Mouse (Mus musculus) liver, adult 2 months (tissue): ENCODE measurements around the gene Usp2. TPM values are rescaled to one million over a fixed set of nuclear protein-coding genes. Genes with fewer than 3 reads are reported as not detected.

Experiments used
- DNase-seq: peaks from one replicate; pipeline ENCODE4 v3.0.0-alpha.2; 2011; ENCODE audit warnings: low read depth, low spot score; ENCODE audit errors: extremely low read depth
- H3K27ac ChIP-seq: fragments of 200-500 bp; replicated peaks from 2 replicates; pipeline ENCODE4 v1.5.1; 2012; ENCODE audit warnings: low read depth, mild to moderate bottlenecking, control low read depth, inconsistent platforms, low read length; ENCODE audit not compliant: insufficient read depth
- H3K27me3 ChIP-seq: fragments of 200-500 bp; 2 replicates; pipeline ENCODE4 v1.6.1; 2012; ENCODE audit warnings: mild to moderate bottlenecking, moderate library complexity, low read length, inconsistent platforms; ENCODE audit not compliant: control insufficient read depth, insufficient read depth
- H3K36me3 ChIP-seq: fragments of 200-500 bp; 2 replicates; pipeline ENCODE4 v1.6.1; 2012; ENCODE audit warnings: low read length, inconsistent platforms; ENCODE audit not compliant: control insufficient read depth, insufficient read depth
- H3K4me1 ChIP-seq: fragments of 200-500 bp; 2 replicates; pipeline ENCODE4 v1.6.1; 2011; ENCODE audit warnings: low read length; ENCODE audit not compliant: control insufficient read depth, insufficient read depth
- H3K4me3 ChIP-seq: fragments of 200-500 bp; 2 replicates; pipeline ENCODE4 v1.5.1; 2011; ENCODE audit warnings: low read depth, mild to moderate bottlenecking, control low read depth, low read length, moderate library complexity; ENCODE audit not compliant: insufficient read depth
- H3K79me2 ChIP-seq: fragments of 200-500 bp; 2 replicates; pipeline ENCODE4 v1.6.1; 2012; ENCODE audit warnings: inconsistent platforms, mild to moderate bottlenecking, low read length, moderate library complexity; ENCODE audit not compliant: control insufficient read depth, insufficient read depth
- H3K9ac ChIP-seq: fragments of 200-500 bp; 2 replicates; pipeline ENCODE4 v1.6.1; 2012; ENCODE audit warnings: low read depth, mild to moderate bottlenecking, control low read depth, inconsistent platforms, low read length
- CTCF ChIP-seq: fragments of 200-500 bp; IDR thresholded peaks from 2 replicates; pipeline ENCODE4 v1.5.1; 2011; ENCODE audit warnings: low read depth, low read length, control low read depth
- POLR2A ChIP-seq: fragments of 200-500 bp; IDR thresholded peaks from 2 replicates; pipeline ENCODE4 v1.6.1; 2011; ENCODE audit warnings: low read length, control low read depth; ENCODE audit not compliant: insufficient read depth; ENCODE audit errors: extremely low read depth
- WGBS: fragments of 180-500 bp; shearing (Covaris S2); methylation state at CpG from one replicate; pipeline ENCODE4 v1.1.7; 2018; 5-methylcytosine and 5-hydroxymethylcytosine counted together
- polyA plus RNA-seq: library from polyadenylated mRNA; depleted of rRNA; stranded (reverse); fragments of >200 nt; gene quantifications from 2 replicates; pipeline ENCODE4 v1.2.3, GENCODE M21; 2012
- total RNA-seq: library from RNA; depleted of rRNA; stranded (reverse); fragments of >200 nt; gene quantifications from 2 replicates; pipeline ENCODE4 v1.2.3, GENCODE M21; 2014

The Usp2 gene
- total and polyA plus RNA-seq, 2 experiments: 3.1 to 13.6 TPM

GRCm38 (mm10) chr9:44134101-44134850, 67.5 kb downstream of the Usp2 start, which contains the start of gene Mcam:
TSS of gene Mcam (plus strand) at chr9:44134469.
- peak within 1 kb of the TSS; percentile 71 for H3K27ac ChIP-seq
- H3K27me3 ChIP-seq: peaks cover 10% of the 10 kb centered on the region; the same call in 1 of the 2 replicates
- H3K36me3 ChIP-seq: no peaks in the 10 kb centered on the region
- WGBS: 2% methylated on average over 55 of the region's 55 CpGs
- no peak for DNase-seq
- H3K79me2 ChIP-seq: no peaks in the 10 kb centered on the region; the same call in 1 of the 2 replicates
- TF ChIP-seq POLR2A (0 out of 2 replicates have a peak, but pooled peaks have one; percentile 20), CTCF (no peak)
- H3K4me3 ChIP-seq: peak within 1 kb of the TSS; percentile 70
- H3K9ac ChIP-seq: peak within 1 kb of the TSS; percentile 80
- peaks cover 4% of the 10 kb centered on the region; the same call in 1 of the 2 replicates for H3K4me1 ChIP-seq

GRCm38 (mm10) chr9:44134851-44135730, 68.3 kb downstream of the Usp2 start:
- Histone ChIP-seq H3K27ac (no peak overlapping the region), H3K27me3 (peaks cover 9% of the 10 kb centered on the region; the same call in 1 of the 2 replicates), H3K9ac (peak overlapping the region; percentile 80), H3K4me3 (peak overlapping the region; percentile 70), H3K4me1 (peaks cover 4% of the 10 kb centered on the region; the same call in 1 of the 2 replicates), H3K79me2 (no peaks in the 10 kb centered on the region; the same call in 1 of the 2 replicates), H3K36me3 (no peaks in the 10 kb centered on the region)
- WGBS: 4% methylated on average over 49 of the region's 49 CpGs
- TF ChIP-seq CTCF (no peak), POLR2A (no peak)
- DNase-seq: no peak

GRCm38 (mm10) chr9:44135731-44136411, 69.0 kb downstream of the Usp2 start:
- H3K36me3 ChIP-seq: no peaks in the 10 kb centered on the region
- TF ChIP-seq POLR2A: no peak
- no peak for TF ChIP-seq CTCF
- H3K9ac ChIP-seq: no peak overlapping the region
- 68% methylated on average over 7 of the region's 7 CpGs for WGBS
- no peak for DNase-seq
- no peak overlapping the region for H3K27ac ChIP-seq
- H3K4me3 ChIP-seq: no peak overlapping the region
- no peaks in the 10 kb centered on the region; the same call in 1 of the 2 replicates for H3K79me2 ChIP-seq
- 0 out of 2 replicates have a peak, but pooled peaks cover 6% of the 10 kb centered on the region for H3K27me3 ChIP-seq
- H3K4me1 ChIP-seq: peaks cover 4% of the 10 kb centered on the region; the same call in 1 of the 2 replicates

- DNase-seq: no peak
- Histone ChIP-seq H3K27me3 (0 out of 2 replicates have a peak, but pooled peaks cover 6% of the 10 kb centered on the region), H3K4me3 (no peak overlapping the region), H3K36me3 (no peaks in the 10 kb centered on the region), H3K4me1 (peaks cover 4% of the 10 kb centered on the region; the same call in 1 of the 2 replicates), H3K9ac (no peak overlapping the region), H3K27ac (no peak overlapping the region), H3K79me2 (no peaks in the 10 kb centered on the region; the same call in 1 of the 2 replicates)
- TF ChIP-seq POLR2A (no peak), CTCF (no peak)
- WGBS: 67% methylated on average over 4 of the region's 4 CpGs
Observed at GRCm38 (mm10) chr9:44137846-44138245, 71.0 kb downstream of the Usp2 start.

- Histone ChIP-seq H3K27me3 (no peaks in the 10 kb centered on the region), H3K27ac (no peak overlapping the region), H3K36me3 (peaks cover 6% of the 10 kb centered on the region; the same call in 1 of the 2 replicates), H3K4me3 (no peak overlapping the region), H3K4me1 (no peaks in the 10 kb centered on the region), H3K9ac (no peak overlapping the region), H3K79me2 (no peaks in the 10 kb centered on the region)
- 76% methylated on average over 5 of the region's 5 CpGs for WGBS
- DNase-seq: no peak
- TF ChIP-seq CTCF (no peak), POLR2A (no peak)
Observed at GRCm38 (mm10) chr9:44141951-44142350, 75.1 kb downstream of the Usp2 start.
